Mouse (Mus musculus) frontal cortex, postnatal 14 days (tissue): ENCODE data around the gene Dscaml1.

Experiments
- DNase-seq, 2 experiments: peaks; one replicate each; pipeline ENCODE4 v3.0.0; 2022; ENCODE audit warnings: low spot score in 2 of 2

Dscaml1 gene

DNA sequence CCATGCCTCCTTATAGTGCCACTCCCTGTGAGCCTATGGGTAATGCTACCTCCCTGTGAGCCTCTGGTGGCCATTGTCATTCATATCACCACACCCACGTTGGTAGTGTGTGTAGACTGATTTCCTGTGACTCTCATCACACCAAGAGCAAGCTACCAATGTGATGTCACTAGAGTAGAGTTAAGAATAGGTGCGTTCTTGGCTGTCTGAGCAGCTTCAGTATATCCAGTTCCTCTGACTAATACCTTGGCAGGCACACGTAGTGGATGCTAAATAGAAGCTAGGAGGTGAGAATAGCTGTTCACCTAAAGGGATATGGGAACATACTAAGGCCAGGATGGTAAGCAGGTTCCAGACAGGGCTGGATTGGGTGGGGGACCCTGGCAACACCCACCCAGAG lies 143.3 kb downstream of the Dscaml1 start:
- DNase-seq: no peak

- no peak for DNase-seq
These were observed 143.9 kb downstream of the Dscaml1 start for GRCm38 (mm10) chr9:45570346-45570745.

DNA sequence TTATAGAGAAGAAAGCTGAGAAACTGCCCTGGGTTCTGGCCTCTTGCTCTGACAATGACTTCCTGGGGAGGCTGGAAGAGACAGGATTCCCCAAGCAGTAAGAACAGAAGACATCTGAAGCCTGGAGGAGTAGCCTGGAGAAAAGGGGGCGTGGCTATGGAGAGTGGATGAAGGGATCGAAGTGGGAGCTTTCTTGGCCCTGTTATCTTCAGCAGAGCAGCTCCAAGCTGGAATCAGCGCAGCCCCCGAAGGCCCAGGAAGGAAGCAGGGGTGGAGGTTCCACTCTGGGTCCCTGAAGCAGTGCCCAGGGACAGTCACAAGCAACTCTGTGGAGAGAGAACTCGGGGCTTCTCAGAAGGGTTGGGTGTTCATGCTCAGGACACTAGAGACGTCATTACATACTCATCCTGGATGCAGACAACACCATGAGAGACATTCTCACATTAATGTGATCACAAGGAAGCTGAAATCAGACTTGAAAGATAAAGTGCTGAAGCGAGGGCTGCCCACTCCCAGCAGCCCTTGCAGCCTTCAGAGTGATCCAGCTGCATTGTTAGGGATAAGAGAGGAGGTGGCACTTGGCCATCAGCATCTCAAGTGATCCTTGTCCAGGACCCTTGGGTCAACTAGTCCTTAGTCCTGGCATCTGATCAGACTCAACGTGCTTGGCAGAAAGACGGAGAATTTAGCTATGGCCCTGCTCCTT lies 146.5 kb downstream of the Dscaml1 start:
- DNase-seq: no peak

DNA sequence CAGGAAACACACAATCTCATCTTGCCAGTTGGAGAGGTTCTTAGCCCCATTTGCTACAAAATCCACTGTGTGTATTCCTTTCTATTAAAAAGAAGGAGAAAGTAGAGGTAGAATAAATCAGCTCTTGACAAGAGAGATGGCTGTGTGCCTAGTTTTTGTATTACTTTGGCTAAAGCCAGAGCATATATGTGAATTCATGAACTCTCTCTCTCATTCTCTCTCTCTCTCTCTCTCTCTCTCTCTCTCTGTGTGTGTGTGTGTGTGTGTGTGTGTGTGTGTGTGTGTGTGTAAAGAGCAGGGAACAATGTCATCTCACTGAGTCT lies 147.0 kb downstream of the Dscaml1 start:
- DNase-seq: no peak

DNA sequence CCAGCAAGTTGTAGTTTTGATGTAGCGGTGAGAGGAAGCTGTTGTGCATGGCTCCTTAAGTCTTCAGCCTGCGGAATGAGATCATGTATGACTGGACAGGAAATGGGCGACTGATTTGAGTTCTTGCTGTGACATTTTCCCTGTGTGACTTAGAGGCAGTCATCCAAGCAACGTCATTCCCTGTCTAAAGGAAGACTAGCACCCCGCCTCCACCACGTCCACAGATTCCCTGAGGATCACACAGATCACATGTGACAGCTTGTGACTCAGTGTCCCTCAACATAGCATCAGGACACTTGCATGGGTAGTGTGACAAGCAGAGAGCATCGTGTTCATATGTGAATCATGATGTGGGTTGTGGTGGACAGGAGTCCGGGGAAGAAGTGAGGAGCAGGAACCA lies 147.6 kb downstream of the Dscaml1 start:
- DNase-seq: no peak

- DNase-seq: no peak
These were observed 153.8 kb downstream of the Dscaml1 start for GRCm38 (mm10) chr9:45580069-45580795.

- DNase-seq: no peak
These were observed 160.0 kb downstream of the Dscaml1 start for GRCm38 (mm10) chr9:45586475-45586874.

DNA sequence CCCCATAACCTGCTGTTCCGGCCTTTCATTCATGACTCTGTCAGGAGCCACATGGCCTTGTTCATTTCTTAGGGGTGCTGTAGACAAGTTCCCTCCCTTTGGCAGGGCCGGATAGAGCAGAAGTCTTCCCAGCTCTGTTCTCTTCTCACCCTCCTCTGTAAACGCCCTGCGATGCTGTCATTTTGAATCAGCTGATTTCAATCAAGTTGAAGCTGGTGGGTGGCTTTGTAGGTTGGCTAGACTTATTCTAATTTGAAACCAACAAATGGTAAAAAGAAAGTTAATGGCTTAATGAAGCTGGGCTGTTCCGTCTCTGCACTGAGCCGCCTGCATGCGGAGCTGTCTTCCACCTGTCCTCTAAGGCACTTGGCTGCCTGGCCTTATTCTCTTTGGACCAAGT lies 161.3 kb downstream of the Dscaml1 start:
- no peak for DNase-seq

DNA sequence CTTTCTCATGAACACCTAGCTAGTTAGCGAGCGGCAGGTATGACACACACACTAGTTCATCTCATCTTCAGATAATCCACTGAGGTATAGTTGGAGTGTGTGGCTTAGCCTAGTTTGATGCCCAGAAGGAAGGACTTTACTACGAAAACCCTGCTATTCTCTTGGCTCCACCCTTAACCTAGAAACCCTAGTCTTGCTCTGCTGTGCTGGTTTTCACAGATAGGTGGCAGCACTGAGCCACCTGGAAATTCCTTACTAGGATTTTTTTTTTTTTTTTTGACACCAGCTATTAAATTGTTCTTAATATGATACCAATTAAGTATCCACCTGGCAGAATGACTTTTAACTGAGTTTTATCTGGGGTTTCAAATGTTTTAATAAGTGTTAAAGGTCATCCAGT lies 163.4 kb downstream of the Dscaml1 start:
- DNase-seq: peak in 1 of 2 experiments; percentile 39

DNA sequence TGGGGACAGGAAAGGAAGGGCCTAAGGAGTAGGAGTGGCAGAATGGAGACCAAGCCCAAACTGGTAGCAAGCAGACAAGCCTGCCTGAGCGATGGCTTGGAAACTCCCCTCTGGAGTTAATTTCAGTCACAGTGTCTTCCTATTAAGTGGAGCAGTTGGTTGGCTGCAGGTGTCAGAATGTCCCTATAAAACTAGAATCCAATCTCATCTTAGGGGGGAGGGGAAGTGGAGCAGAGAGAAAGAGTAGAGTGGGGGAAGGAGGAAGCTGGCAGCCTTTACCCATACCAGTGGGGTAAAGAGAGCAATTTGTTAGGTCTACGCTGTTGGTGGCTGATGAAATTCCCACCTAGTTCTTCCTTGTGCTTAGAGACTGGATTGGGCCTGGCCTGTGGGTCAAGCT lies 164.6 kb downstream of the Dscaml1 start:
- no peak for DNase-seq

DNA sequence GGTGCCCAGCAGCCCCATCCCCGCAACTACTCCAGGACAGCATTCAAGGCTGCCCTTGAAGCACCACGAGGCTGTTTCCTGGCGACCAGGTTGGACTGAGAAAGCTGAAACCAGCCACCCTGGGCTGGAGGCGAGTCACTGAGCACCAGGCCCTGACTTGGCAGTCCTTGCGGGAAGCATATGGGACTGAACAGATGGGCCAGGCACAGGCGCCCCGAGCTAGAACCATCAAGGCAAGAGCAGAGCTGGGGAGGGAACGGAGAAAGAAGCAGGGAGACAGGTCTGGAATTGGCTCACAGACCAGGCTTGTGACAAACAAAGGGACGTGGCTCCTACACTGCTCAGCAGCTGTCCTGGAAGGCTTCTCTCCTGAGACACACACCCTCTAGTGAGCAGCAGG lies 165.9 kb downstream of the Dscaml1 start:
- peak; percentile 30 to 31 for DNase-seq

- DNase-seq: no peak
These were observed 171.7 kb downstream of the Dscaml1 start for GRCm38 (mm10) chr9:45598117-45598516.

DNA sequence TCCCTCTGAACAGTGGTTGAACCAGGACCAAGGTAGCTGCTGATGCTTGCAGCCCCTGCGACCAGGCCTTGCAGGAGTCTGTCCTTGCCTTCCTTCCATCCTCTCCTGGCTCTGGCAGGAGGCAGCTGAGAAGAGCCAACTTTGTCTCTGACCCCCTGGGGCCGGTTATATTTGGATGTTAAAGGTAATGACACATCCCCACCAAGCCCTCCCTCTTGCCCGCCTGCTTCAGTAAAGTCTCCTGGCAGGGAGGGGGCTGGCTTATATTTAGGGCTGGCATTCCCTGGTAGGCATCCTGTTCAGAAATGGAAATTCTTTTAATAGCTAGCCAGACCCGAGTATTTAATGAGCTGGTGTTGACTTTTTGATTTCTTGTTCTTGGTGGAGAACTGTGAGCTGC lies 172.9 kb downstream of the Dscaml1 start:
- no peak for DNase-seq

DNA sequence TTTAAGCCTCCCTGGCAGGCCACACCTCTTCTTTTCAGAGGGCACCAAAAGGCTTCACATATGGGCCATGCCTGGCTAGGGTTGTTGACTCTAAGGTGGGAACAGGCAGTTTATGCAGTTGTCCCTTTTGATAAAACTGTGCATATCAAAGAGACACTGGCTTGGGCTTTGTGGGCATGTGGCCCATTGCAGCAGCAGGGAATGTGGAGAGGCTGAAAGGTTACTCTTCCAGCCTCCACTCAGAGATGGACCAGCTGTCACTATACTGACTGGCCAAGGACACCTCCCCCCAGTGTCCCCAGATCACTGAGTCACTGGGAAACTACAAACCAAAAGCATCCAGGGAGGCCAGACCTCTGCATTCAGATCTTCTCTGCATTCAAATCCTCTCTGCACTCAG lies 180.9 kb downstream of the Dscaml1 start:
- no peak for DNase-seq

GRCm38 (mm10) chr9:45608097-45609031 lies 181.9 kb downstream of the Dscaml1 start:
- DNase-seq: peak; percentile 57 to 73

DNA sequence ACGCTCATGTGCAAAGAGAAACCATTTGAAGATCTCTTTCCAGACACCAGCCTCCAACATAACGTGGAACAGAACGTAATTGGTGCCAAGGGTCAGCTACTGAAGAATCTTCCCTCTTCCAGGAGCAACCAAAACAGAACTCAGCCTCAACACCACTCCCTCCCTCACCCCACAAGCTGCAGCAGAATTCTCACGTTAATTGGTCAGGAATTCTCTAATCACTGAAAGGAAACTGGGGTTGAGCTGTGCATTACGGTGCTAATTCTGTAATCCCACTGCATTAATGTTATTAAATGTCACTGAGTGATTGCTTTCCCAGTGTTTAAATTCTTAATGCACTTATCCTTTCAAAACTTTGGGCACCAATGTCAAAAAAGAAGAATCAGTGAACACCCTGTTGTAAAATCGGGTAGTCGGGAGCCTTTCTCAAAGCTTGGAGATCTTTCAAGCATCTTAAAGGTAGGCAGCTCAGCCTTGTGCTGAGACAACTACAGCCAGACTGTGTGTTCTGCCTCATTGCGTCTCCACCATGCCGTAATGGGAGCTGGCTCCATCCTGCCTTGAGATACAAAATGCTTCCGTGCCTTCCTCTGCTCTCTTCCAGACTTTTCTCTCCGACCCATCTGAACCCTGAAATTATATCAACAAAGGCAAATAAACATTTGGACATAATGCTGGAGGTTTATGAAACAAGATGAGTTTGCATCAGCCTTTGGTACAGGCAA lies 184.1 kb downstream of the Dscaml1 start:
- DNase-seq: no peak

DNA sequence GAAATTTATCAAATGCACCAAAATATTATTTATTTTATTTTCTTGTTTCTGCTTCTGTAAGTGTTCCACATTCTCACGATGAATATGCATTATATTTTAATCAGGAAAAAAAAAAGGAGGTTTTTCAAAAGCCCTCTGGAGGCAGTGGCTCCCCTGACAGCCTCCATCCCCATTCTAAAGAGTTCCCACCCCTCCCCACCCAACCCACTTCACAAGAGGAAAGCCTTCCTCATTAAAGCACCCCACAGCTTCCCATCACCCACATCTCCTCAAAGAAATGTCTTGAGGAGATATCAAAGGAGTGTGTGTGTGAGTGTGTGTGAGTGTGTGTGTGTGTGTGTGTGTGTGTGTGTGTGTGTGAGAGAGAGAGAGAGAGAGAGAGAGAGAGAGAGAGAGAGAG lies 188.2 kb downstream of the Dscaml1 start:
- DNase-seq: no peak

GRCm38 (mm10) chr9:45617889-45618288 lies 191.5 kb downstream of the Dscaml1 start:
- DNase-seq: no peak

DNA sequence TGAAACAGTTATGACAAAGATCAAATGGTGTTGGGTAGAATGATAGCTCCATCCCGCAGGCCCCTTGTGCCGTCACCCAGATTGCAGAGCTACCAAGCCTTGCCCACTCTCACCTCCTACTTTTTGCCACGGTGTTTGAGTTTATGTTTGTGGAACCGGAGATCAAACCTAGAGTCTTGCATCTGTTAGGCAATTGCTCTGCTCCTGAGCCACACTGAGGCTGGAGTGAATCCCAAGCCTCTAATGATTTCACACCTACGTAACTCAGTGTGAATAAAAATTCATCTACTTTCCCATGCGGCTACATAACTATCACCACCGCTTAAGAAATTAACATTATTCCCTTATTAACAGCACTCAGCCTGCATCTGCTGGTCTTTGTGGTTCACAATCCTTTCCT lies 192.0 kb downstream of the Dscaml1 start:
- DNase-seq: no peak

GRCm38 (mm10) chr9:45620049-45620448 lies 193.6 kb downstream of the Dscaml1 start:
- DNase-seq: no peak

DNA sequence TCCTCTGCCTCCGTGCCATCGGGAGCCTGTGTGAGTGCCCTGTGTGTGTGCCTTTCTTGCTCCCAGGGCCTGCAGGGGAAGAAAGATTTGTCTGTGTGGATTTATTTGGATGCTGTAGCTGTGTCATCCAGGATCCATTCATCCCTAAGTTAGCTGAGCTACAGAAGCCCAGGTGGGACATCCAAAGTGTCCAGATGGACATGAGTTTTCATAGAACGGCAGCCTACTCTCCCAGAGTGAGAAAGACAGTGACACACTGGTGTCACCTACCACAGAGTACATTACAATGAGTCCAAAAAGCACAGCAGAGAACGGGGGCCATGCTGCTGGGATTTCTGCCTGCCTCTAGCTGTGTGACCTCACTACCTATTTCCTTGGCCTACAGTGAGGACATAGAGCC lies 194.5 kb downstream of the Dscaml1 start:
- no peak for DNase-seq

DNA sequence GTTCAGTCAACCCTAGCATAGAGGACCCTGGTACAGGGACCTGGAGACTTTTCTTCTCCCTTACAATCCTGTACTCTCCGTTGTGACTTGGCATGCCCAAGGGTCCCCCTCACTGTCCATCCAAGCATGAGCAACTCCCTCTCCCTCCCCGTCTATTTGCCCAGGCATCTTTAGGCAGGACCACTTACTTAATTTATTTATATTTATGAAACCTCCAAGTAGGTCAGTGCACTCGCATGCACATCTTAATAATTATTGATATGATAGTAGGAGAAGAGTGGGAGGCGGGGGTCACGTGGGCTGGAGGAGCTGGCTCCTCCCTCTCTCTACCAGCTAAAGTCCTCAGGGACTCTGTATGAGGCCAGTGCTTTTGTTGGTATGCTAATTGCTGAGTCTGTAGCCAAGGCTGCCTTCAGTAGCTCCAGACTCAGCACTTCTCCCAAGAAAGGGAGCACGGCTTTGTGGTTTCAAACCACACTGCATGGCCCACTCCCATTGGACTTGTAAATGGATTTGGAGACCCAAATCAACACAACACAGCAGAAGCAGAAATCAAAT lies 199.5 kb downstream of the Dscaml1 start:
- DNase-seq: no peak
